Mouse (Mus musculus): ENCODE data around the gene Pard3. TPM values are rescaled to one million over a fixed set of nuclear protein-coding genes. Genes with fewer than 3 reads are reported as not detected.
"Not testable (repeated sequence)": the region's sequence is repeated elsewhere in the genome, so short reads cannot be mapped to it uniquely, and the experiment has no call there.

Gene Pard3
- polyA plus RNA-seq, 1 experiment from 2014 or later, result 38.3 TPM

- ATAC-seq (ENCODE audit: low FRiP score); H3K27me3 ChIP-seq; H3K4me2 ChIP-seq (replicated peaks); H3K4me1 ChIP-seq; H3K27ac ChIP-seq; H3K4me3 ChIP-seq; H3K9me3 ChIP-seq (replicated peaks); H3K36me3 ChIP-seq; H3K9ac ChIP-seq: not testable (repeated sequence)
- 86% methylated on average over 2 of the region's 2 CpGs for WGBS
Measured at GRCm38 (mm10) chr8:127170372-127170771, 106.7 kb downstream of the Pard3 start.

- Histone ChIP-seq H3K4me2 (replicated peaks) (no peak overlapping the region), H3K9me3 (replicated peaks) (no peaks in the 10 kb centered on the region), H3K4me1 (no peaks in the 10 kb centered on the region), H3K36me3 (no peaks in the 10 kb centered on the region), H3K27me3 (no peaks in the 10 kb centered on the region), H3K4me3 (no peak overlapping the region), H3K27ac (no peak overlapping the region), H3K9ac (no peak overlapping the region)
- 86% methylated on average over 3 of the region's 3 CpGs for WGBS
- no peak for ATAC-seq (ENCODE audit: low FRiP score)
Measured at GRCm38 (mm10) chr8:127170930-127171329, 107.2 kb downstream of the Pard3 start.

- Histone ChIP-seq H3K4me1 (no peaks in the 10 kb centered on the region), H3K4me3 (no peak overlapping the region), H3K4me2 (replicated peaks) (no peak overlapping the region), H3K9ac (no peak overlapping the region), H3K27me3 (no peaks in the 10 kb centered on the region), H3K36me3 (no peaks in the 10 kb centered on the region), H3K27ac (no peak overlapping the region), H3K9me3 (replicated peaks) (no peaks in the 10 kb centered on the region)
- WGBS, result 95% methylated on average over 5 of the region's 5 CpGs
- no peak for ATAC-seq (ENCODE audit: low FRiP score)
Measured at GRCm38 (mm10) chr8:127173483-127173882, 109.8 kb downstream of the Pard3 start.

GRCm38 (mm10) chr8:127174411-127174810 is 110.7 kb downstream of the Pard3 start:
- H3K4me2 ChIP-seq (replicated peaks), result no peak overlapping the region
- no peak overlapping the region for H3K9ac ChIP-seq
- no peaks in the 10 kb centered on the region for H3K9me3 ChIP-seq (replicated peaks)
- H3K36me3 ChIP-seq, result no peaks in the 10 kb centered on the region
- H3K27me3 ChIP-seq, result no peaks in the 10 kb centered on the region
- H3K4me1 ChIP-seq, result no peaks in the 10 kb centered on the region
- 94% methylated on average over 6 of the region's 6 CpGs for WGBS
- no peak for ATAC-seq (ENCODE audit: low FRiP score)
- no peak overlapping the region for H3K4me3 ChIP-seq
- no peak overlapping the region for H3K27ac ChIP-seq

GRCm38 (mm10) chr8:127175160-127175836 is 111.6 kb downstream of the Pard3 start:
- Histone ChIP-seq H3K9me3 (replicated peaks) (no peaks in the 10 kb centered on the region), H3K27ac (no peak overlapping the region), H3K36me3 (no peaks in the 10 kb centered on the region), H3K4me2 (replicated peaks) (no peak overlapping the region), H3K27me3 (no peaks in the 10 kb centered on the region), H3K4me1 (no peaks in the 10 kb centered on the region), H3K9ac (no peak overlapping the region), H3K4me3 (no peak overlapping the region)
- WGBS, result 91% methylated on average over 6 of the region's 6 CpGs
- no peak for ATAC-seq (ENCODE audit: low FRiP score)

GRCm38 (mm10) chr8:127178634-127179033 is 114.9 kb downstream of the Pard3 start:
- no peak overlapping the region for H3K4me2 ChIP-seq (replicated peaks)
- peaks cover 14% of the 10 kb centered on the region for H3K4me1 ChIP-seq
- no peaks in the 10 kb centered on the region for H3K36me3 ChIP-seq
- no peaks in the 10 kb centered on the region for H3K27me3 ChIP-seq
- H3K9me3 ChIP-seq (replicated peaks), result no peaks in the 10 kb centered on the region
- 62% methylated on average over 4 of the region's 4 CpGs for WGBS
- H3K9ac ChIP-seq, result no peak overlapping the region
- ATAC-seq (ENCODE audit: low FRiP score), result peak; percentile 46; the same call in 1 of the 2 replicates
- no peak overlapping the region for H3K27ac ChIP-seq
- H3K4me3 ChIP-seq, result no peak overlapping the region

GRCm38 (mm10) chr8:127181246-127181645 is 117.6 kb downstream of the Pard3 start:
- Histone ChIP-seq H3K9me3 (replicated peaks) (no peaks in the 10 kb centered on the region), H3K27ac (no peak overlapping the region), H3K9ac (no peak overlapping the region), H3K36me3 (no peaks in the 10 kb centered on the region), H3K4me3 (no peak overlapping the region), H3K4me2 (replicated peaks) (no peak overlapping the region), H3K4me1 (peaks cover 25% of the 10 kb centered on the region), H3K27me3 (no peaks in the 10 kb centered on the region)
- ATAC-seq (ENCODE audit: low FRiP score), result no peak
- WGBS, result 91% methylated on average over 3 of the region's 3 CpGs

GRCm38 (mm10) chr8:127182065-127182464 is 118.4 kb downstream of the Pard3 start:
- no peak overlapping the region for H3K27ac ChIP-seq
- no peak for ATAC-seq (ENCODE audit: low FRiP score)
- no peak overlapping the region for H3K4me3 ChIP-seq
- no peak overlapping the region for H3K4me2 ChIP-seq (replicated peaks)
- WGBS, result 71% methylated on average over 3 of the region's 3 CpGs
- peaks cover 28% of the 10 kb centered on the region for H3K4me1 ChIP-seq
- H3K27me3 ChIP-seq, result no peaks in the 10 kb centered on the region
- no peak overlapping the region for H3K9ac ChIP-seq
- H3K9me3 ChIP-seq (replicated peaks), result no peaks in the 10 kb centered on the region
- no peaks in the 10 kb centered on the region for H3K36me3 ChIP-seq

GRCm38 (mm10) chr8:127183533-127183932 is 119.8 kb downstream of the Pard3 start:
- no peaks in the 10 kb centered on the region for H3K36me3 ChIP-seq
- no peak for ATAC-seq (ENCODE audit: low FRiP score)
- 0 out of 2 replicates have a peak overlapping the region, but pooled peaks have one; percentile 25 for H3K9ac ChIP-seq
- H3K27me3 ChIP-seq, result no peaks in the 10 kb centered on the region
- no peak overlapping the region for H3K4me2 ChIP-seq (replicated peaks)
- WGBS, result 48% methylated on average over 2 of the region's 2 CpGs
- H3K4me1 ChIP-seq, result peaks cover 29% of the 10 kb centered on the region
- H3K4me3 ChIP-seq, result no peak overlapping the region
- H3K9me3 ChIP-seq (replicated peaks), result no peaks in the 10 kb centered on the region
- no peak overlapping the region for H3K27ac ChIP-seq

GRCm38 (mm10) chr8:127184025-127184424 is 120.3 kb downstream of the Pard3 start:
- WGBS, result 46% methylated on average over 4 of the region's 4 CpGs
- H3K27me3 ChIP-seq, result no peaks in the 10 kb centered on the region

GRCm38 (mm10) chr8:127185897-127186296 is 122.2 kb downstream of the Pard3 start:
- Histone ChIP-seq H3K27ac (no peak overlapping the region), H3K9me3 (replicated peaks) (no peaks in the 10 kb centered on the region), H3K4me2 (replicated peaks) (no peak overlapping the region), H3K4me1 (peaks cover 29% of the 10 kb centered on the region), H3K9ac (no peak overlapping the region), H3K27me3 (no peaks in the 10 kb centered on the region), H3K4me3 (no peak overlapping the region), H3K36me3 (no peaks in the 10 kb centered on the region)
- ATAC-seq (ENCODE audit: low FRiP score), result no peak
- 76% methylated on average over 7 of the region's 7 CpGs for WGBS

More at GRCm38 (mm10) chr8:127184025-127184424, 120.3 kb downstream of the Pard3 start:
- Histone ChIP-seq H3K4me1 (peaks cover 29% of the 10 kb centered on the region), H3K27ac (no peak overlapping the region), H3K9ac (0 out of 2 replicates have a peak overlapping the region, but pooled peaks have one; percentile 25), H3K9me3 (replicated peaks) (no peaks in the 10 kb centered on the region), H3K4me2 (replicated peaks) (no peak overlapping the region), H3K4me3 (no peak overlapping the region), H3K36me3 (no peaks in the 10 kb centered on the region)
- no peak for ATAC-seq (ENCODE audit: low FRiP score)

GRCm38 (mm10) chr8:127188671-127189070 is 125.0 kb downstream of the Pard3 start:
- Histone ChIP-seq H3K27ac (no peak overlapping the region), H3K9ac (no peak overlapping the region), H3K9me3 (replicated peaks) (no peaks in the 10 kb centered on the region), H3K4me1 (peaks cover 26% of the 10 kb centered on the region), H3K27me3 (no peaks in the 10 kb centered on the region), H3K4me2 (replicated peaks) (no peak overlapping the region), H3K36me3 (no peaks in the 10 kb centered on the region), H3K4me3 (no peak overlapping the region)
- ATAC-seq (ENCODE audit: low FRiP score), result no peak

GRCm38 (mm10) chr8:127190350-127190749 is 126.7 kb downstream of the Pard3 start:
- no peak overlapping the region for H3K27ac ChIP-seq
- H3K4me1 ChIP-seq, result peaks cover 30% of the 10 kb centered on the region
- no peak overlapping the region for H3K9ac ChIP-seq
- 54% methylated on average over 7 of the region's 7 CpGs for WGBS
- no peaks in the 10 kb centered on the region for H3K9me3 ChIP-seq (replicated peaks)
- no peaks in the 10 kb centered on the region for H3K27me3 ChIP-seq
- H3K4me2 ChIP-seq (replicated peaks), result no peak overlapping the region
- no peak; the same call in 1 of the 2 replicates for ATAC-seq (ENCODE audit: low FRiP score)
- H3K4me3 ChIP-seq, result no peak overlapping the region
- H3K36me3 ChIP-seq, result no peaks in the 10 kb centered on the region

All from hindbrain, embryonic 12.5 days (tissue).